Mouse (Mus musculus) gastrocnemius, adult 18-20 months (tissue): Measurements from ENCODE around the gene Gnaq. TPM values are rescaled to one million over a fixed set of nuclear protein-coding genes. Genes with fewer than 3 reads are reported as not detected.

Experiments
- DNase-seq: peaks from one replicate; pipeline ENCODE4 v3.0.0; 2021; ENCODE audit warnings: low spot score
- long read RNA-seq, 2 experiments: library from polyadenylated mRNA; stranded (forward); transcript quantifications; one replicate each; pipeline ENCODE4 v2.0.0; 2021
- total RNA-seq, 2 experiments: library from RNA; stranded (reverse); gene quantifications; 2 replicates each; pipeline ENCODE4 v1.2.3; 2021

Gnaq gene
- total RNA-seq: 10 to 100 TPM; 11.9 to 14.9 TPM
- long read RNA-seq, experiment 1, partial matches to known transcripts: 1 of 3 reads
- long read RNA-seq, experiment 1, other reads (novel, unspliced or antisense): 2 of 3 reads
- long read RNA-seq, experiment 2, full-length matches to known transcripts: 4 of 5 reads
- long read RNA-seq, experiment 2, partial matches to known transcripts: 0 of 5 reads
- long read RNA-seq, experiment 2, other reads (novel, unspliced or antisense): 1 of 5 reads

DNA sequence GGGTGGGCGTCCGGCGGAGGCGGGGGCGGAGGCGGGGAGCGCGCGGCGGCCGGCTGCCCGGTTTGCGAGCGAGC, at the start of gene Gnaq:
Gene Gnaq (plus strand): TSS at position 41 of the 74 bp plus-strand sequence.
- DNase-seq: no peak

DNA sequence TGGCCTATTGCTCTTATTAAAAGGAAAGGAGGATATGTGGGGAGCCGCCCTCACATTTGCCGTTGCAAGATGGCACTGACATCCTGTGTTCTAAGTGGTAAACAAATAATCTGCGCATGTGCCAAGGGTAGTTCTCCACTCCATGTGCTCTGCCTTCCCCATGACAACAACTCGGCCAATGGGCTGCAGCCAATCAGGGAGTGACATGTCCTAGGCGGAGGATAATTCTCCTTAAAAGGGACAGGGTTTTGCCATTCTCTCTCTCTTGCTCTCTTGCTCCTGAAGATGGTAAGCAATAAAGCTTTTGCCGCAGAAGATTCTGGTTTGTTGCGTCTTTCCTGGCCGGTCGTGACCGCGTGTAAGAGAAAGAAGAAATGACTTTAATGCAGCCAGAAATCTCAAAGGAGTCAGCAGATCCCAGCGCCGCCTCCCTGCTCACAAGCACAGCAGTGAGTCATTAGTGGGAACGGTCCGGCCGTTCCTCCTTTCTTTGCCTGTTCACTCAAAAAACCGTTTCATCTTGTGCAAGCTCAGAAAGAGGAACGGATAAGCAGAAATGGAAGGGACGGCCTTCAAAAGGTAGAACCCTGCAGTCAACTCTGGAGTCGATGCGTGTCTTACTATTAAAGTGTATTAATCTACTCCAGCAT, 48.5 kb upstream of the Gnaq start:
- peak; percentile 4 for DNase-seq

DNA sequence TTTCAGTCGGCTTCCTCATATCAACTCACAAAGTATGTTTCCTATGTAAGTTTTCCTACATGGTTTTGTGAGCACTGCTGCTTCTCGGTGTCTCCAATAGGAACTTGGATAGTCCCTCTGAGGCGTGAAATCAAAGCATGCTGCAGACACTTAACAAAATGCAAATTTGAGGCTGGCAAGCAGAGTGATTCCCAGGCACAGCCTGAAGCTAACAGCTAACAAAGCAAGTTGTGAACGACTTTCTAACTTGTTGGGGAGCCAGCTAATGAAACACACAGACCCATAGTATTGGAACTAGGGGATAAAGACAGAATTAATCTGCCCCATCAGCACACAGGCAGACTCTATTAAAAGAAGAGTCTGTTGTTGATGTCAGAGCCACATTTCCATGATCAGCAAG, 47.4 kb upstream of the Gnaq start:
- no peak for DNase-seq

DNA sequence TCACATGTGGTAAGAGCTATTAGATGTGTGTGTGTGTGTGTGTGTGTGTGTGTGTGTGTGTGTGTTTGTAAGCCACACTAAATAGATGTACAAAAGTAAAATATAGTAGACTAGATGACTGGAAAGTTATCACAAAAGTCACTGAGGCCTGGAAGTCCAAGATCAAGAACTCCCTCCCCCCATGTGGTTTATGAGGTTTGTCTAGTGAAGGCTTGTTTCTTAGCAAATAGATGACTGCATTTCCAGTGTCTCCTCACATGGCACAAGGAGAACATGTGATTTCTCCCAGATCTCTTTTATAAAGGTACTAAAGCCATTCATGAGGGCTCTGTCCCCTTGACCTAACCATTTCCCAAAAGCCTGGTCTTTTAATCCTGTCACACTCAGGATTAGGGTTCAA, 46.5 kb upstream of the Gnaq start:
- DNase-seq: no peak

DNA sequence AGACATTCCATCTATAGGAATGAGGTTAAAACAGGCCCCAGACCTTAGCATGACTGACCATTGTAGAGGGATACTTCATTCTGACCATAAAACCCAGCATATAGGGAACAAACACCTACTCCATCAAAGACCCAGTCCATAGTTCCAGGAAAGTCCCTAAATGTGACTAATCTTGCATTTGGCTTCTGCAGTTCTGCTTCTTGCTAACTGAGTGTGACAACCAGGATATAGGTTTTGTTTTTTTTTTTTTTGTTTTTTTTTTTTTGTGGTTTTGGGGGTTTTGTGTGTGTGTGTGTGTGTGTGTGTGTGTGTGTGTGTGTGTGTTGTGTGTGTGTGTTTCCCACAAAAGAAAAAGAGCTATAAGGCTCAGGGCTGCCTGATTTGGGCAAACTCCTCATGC, 46.0 kb upstream of the Gnaq start:
- no peak for DNase-seq

DNA sequence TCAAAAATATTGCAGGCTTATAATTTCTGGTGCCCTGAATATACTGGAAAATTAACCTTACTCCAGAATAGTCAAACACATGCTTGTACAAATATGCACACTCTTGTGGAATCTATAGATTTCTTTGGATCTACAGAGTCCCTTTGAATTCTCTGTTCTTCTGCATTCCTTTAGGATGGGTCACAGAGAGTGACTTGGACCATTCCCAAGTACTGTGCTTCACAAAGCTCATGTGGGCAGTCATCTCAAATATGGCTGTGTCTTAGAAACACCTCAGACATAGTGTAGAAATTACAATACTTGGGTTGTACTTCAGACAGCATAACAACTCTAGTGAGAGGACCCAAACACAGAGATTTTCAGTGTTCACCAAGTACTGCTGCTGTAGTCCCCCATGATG, 45.2 kb upstream of the Gnaq start:
- DNase-seq: no peak

DNA sequence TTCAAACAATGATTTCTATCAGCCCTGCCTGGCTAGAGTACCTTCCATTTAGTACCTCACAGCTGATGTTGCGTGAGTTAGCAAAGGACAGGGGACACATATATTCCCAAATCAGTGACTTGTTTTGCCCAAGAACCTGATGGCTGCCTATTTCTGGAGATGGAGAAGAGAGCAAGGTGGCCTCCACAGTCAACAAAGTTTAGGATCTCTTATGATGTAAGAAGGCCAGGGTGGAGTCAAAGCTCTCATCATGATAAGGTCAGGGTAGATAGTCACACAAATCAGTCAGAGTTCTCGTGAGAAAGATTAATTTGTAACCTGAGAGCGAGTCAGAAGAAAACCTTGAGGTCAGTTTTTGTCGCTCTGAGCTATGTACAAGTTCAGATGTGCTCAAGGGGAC, 39.0 kb upstream of the Gnaq start:
- no peak for DNase-seq

DNA sequence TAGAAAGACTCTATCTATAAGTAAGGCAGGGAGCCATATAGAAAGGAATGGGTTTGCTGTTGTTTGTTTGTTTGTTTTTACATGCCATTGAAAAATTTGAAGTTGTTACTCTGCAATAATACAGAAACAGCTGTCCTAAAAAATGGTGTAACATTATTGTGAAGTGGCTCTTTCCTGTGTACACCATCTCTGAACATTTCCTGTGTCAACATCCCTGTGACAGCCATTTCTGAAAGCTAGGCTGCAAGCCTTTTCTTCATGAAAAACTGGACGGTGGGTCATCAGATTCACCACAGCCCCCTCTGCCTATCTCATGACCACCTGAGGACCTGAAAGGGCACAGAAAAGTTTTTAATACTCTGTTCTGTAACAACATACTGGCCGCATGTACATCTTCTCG, 22.7 kb upstream of the Gnaq start:
- DNase-seq: no peak

DNA sequence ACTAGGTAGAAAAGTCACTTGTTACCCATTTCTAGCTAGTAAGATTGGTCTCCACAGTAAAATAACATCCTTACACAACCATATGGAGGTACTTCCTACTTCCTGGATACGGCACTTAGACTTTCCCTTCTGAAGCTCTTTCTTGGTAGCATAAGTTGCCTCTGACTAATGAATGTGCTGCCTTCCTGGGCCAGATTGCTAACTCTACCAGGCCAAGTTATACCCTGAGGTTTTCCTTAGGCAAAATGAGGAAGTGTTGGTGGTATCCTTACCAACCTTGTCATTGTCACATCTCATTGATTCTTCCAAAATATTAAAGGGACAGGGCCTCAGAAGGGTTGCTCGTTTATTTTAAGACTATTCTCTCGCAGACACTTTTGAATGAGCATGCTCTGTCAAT, 22.0 kb upstream of the Gnaq start:
- DNase-seq: no peak

DNA sequence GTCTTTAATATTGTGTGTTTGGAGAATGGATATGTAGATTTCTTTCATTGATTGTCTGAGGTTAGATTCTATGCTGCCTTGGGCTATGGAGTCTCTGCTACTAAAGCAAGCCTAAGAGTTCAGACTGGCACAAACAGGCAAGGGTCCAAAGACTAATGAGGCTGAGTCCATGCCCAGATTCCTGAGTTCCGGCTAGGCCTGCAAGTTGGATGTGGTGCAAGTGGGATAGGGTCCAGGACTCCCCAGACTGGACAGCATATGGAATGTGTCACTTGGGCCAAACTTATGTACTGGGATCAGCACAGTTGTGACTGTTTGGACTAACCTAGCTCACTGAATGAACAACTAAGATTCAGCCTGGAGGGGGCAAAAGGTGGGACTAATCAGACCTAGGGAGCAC, 19.3 kb upstream of the Gnaq start:
- DNase-seq: no peak

DNA sequence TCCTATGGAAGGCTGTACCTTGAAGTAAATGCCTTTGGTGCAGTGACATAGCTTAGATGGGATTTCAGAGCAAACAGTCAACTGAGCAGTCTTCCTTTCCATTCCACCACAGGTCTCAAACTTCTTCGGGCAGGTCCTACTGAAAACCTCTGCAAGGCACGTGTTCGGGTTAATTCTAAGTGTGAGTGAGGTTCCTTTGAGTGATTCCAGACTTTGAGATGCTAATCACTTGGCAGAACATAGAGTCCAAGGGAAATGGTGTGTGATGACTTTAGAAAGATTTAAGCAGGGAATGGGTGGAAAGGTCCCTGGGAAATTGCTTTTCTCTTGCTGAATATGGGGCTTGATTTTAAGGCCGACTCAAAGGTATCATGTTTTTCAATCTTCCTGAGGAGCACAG, 14.2 kb upstream of the Gnaq start:
- DNase-seq: no peak

DNA sequence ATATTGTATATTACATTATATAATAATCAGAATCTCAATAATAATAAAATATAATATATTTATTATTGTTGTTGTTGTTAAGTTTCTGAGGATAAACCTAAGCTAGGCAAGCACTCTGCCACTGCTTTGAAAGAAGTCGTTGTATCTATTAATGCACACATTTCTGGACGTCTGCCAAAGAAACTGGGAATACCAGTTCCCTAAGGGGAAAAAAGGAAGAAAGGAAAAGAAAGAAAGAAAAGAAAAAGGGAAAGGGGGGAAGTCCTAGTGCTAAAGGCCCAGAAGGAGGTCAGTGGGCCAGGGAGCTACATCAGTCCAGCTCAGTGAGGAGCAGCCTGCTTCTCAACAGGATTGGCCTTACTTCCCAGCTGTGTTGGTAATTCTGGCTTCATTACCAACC, 11.3 kb upstream of the Gnaq start:
- DNase-seq: no peak

DNA sequence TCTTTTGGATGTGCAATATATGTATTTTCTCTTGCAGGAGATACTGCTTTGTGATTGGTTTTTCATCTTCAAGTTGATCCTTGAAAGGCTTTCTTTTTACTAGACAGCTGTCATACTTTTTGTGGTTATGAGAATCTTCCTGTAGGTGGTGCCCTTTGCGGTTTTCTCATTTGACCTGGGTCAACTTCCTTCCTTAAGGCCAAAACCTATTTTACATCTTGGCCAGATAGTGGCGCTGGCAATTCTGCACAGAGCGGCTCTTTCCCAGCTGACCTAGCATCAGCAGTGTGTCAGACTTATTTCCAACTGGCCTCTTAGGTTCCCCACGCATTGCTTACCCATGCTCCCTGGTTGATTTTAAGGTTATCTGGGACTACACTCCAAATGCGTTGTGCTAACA, 3.9 kb upstream of the Gnaq start:
- DNase-seq: peak; percentile 70

DNA sequence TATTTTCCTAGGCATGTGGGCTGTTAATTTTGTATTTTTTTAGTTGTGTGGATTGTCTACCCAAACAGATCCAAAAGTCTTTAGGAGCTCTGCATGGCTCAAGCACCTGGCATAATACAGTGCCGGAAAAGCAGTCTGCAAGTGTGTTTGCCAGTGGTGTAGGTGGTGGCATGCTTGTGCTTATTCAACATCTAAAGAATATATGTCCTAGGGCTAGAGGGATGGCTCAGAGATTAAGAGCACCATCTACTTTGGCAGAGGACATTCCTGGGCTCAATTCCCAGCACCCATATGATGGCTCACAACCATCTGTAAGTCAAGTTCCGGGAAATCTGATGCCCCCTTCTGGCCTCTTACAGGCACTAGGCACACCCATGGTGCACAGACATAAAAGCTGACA, 3.5 kb upstream of the Gnaq start:
- no peak for DNase-seq

DNA sequence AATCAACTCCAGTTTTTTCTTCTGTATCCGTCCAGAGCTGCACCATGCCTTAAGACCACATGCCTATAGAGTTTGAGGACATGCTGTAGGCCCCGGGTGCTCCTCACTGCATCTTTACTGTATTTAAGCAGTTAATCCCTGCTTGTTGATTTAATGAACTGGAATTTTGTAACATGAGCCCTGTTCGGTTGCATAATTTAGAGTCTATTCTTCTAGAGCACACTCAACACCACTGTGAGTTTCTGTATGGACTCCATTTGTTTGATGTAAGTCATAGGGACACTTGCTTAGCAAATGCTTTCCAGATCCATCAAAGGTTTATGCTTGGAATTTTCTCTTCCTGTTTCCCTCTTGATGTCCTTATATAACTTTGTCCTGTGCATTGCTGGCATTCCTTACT, 2.2 kb upstream of the Gnaq start:
- DNase-seq: no peak

DNA sequence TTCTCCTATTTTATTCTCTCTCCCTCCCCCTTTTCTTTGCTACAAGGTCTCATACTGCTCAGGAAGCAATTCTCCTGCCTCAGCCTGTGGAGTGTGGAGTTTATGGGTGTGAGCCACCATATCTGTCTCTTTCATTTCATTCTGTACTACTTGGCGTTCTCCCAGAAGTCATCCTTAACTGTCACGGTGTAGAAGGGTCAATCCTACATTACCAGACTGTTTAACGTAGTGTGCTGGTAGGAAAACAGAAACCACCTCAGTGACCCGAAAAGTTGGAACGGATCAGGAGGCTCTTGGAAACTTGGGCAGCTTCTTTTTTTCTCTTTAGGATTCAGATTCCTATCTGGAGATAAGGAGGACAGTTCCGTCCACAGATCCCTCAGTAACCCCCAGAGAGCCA, 800 bp upstream of the Gnaq start:
- peak; percentile 16 for DNase-seq

DNA sequence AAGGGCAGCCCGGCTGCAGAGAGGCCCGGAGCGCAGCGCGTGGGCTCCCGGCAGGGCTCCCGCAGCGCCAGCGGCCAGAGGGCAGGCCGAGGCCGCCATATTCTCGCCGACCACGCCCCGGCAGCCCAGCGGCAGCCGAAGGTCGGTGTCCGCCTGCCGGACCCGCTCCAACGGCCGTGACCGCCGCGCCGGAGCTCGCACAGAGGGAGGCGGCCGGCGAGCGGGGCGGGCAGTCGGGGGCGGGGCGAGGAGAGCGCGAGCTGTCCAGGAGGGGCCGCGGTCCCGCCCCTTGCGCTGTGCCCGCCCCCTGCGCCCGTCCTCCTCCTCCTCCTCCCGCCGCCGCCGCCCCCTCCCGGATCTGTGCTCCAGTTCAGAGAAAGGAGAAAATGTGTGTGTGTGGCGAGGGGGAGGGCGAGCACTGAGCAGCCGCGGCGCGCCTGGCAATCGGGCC, 266 bp upstream of the Gnaq start:
- peak; percentile 89 for DNase-seq

DNA sequence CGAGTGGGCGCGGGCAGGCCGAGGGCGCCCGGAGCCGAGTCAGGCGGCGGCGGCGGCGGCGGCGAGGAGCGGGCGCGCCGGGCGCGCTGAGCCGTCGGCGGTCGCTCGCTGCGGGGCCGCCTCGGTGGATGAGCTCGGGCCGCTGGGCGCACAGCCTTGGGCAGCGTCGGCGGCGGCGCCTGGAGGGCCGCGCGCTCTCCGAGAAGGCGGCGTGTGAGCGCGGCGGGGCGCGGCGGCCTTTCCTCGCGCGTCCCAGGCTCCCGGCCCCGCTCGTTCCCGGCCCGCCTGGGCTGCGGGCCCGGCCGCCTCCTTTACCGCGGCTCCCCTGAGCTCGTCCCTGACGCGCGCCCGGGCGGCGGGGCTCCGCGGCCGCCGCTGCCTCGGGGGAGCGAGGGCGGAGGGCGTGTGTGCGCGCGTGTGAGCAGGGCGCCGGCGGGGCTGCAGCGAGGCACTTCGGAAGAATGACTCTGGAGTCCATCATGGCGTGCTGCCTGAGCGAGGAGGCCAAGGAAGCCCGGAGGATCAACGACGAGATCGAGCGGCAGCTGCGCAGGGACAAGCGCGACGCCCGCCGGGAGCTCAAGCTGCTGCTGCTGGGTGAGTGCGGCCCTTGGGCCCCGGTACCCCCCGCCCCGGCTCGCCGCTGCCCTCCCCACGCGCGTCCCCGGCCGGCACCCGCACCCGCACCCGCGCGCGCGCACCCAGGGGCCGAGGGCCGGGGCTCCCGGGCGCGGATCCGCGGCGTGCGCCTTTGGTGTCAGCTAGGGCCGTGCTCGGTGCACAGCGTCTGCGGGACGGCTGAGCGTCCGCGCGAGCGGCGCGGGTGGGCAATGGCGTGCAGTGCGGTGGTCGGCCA, 462 bp downstream of the Gnaq start:
- DNase-seq: peak; percentile 56

DNA sequence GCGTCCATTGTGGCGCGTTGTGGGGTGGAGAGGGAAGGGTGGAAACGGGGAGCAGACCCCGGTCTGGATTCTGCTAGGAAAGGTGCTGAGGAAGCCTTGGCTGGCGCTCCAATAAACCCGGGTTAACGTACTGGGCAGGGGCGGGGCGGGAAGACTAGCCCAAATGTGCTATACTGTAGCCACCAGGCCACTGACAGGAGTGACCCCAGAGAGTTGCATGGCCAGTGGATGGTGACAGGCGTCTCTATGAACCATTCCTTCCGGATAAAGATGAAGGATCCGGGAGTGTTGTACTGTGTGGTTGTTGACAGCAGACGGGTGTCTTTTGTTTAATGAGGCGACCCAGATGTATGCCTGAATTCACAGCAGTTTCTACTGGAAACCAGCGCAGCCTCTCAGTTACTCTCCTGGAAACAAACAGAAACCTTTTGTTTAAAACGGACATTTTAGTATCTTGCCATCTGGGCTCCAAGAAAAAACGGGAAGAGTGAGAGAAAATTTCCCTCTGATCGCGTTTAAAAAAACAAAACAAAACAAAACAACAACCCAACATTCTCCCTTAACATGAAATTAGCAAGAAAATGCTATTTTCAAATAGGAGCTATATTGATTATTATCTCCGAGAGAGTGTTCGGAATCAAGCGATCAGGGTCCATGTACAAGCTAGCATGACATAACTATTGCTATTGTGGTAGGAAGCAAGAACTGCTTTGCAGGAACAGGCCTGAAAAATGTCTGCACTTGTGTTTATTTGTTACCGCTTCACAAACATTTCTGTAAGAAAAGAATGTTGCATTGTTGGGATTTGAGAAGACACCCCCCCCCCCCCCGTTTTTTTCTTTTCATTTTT, 1.3 kb downstream of the Gnaq start:
- peak; percentile 32 for DNase-seq

DNA sequence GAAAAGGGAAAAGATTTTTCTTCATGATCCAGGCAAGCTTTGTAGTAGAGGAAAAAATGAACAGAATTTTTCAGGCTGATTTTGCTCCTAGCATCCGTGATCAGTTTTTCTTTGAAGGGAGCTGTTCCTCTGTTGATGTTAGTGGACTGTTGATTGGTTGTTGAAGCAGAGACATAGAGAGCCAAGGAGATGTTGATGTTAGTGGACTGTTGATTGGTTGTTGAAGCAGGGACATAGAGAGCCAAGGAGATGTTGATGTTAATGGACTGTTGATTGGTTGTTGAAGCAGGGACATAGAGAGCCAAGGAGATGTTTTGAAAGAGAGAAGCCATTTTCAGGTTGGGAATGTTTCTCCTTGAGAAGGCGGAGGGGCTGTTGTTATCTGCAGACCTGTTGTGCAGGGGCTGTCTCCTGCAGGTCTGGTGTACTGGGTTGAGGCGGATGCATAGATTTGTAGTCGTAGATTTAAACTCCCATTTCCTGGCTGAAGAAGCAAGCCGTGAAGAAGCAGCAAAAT, 5.5 kb downstream of the Gnaq start:
- DNase-seq: no peak

DNA sequence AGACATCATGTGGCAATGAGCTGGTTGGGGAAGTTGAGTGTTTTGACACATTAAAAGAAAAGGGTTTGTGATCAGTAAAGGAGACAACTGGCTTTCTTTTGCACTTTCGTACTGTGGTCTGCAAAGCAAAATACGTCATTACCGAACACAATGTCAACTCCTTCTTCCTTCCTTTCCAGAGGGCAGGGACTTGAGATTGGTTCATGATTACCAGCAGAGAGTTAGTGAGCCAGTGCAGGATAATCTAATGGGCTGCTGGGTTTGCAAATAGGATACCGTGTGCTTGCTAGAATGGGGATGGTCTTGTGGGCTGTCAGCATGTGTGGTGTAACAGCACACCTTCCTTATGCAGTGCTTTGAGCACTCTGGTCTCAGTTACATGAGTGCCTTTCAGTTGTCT, 8.1 kb downstream of the Gnaq start:
- DNase-seq: no peak

DNA sequence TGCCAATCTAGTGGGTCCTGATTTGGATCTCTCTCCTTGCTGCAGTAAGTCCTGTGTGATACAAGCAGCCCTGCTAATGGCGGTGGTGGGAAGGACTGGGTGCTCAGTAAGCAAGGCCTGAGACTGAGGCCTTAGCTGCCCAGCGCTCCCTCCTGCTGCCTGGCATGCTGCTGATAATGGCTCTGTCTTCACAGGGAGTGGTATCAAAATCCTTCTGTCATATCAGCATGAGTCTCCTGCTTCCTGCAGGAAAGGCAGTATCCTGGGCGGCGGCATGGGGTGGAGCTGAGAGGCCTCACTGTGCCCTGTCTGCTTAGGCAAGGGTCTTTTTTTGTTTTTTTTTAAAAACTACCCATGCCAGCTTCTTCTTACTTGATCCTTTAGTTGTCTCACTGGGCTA, 9.2 kb downstream of the Gnaq start:
- DNase-seq: no peak
